Mouse (Mus musculus) brain, embryonic 18.5 days (tissue): ENCODE data around the gene Lime1.

Source experiments
- DNase-seq: peaks from one replicate; pipeline ENCODE4 v3.0.0-alpha.2; 2012; ENCODE audit warnings: low read depth, low spot score

The Lime1 gene

DNA sequence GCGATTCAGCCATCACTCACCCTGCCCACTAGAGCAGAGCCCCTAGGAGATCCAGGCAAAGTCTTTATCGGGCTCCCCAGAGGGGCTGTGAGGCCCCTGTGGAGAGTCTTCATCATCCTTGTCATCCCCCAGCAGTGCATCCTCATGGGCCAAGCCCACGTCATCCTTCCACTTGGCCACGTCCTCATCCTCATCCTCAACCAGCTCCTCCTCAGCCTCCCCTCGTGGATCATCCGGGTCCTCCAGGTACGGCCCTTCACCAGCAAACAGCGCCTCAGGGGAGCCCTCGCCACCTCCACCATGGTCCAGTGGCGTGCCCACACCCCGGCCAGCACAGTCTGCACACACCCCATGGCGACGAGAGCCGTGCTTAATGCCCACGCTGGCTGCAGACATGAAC is 11.1 kb downstream of the Lime1 start:
- DNase-seq = no peak

DNA sequence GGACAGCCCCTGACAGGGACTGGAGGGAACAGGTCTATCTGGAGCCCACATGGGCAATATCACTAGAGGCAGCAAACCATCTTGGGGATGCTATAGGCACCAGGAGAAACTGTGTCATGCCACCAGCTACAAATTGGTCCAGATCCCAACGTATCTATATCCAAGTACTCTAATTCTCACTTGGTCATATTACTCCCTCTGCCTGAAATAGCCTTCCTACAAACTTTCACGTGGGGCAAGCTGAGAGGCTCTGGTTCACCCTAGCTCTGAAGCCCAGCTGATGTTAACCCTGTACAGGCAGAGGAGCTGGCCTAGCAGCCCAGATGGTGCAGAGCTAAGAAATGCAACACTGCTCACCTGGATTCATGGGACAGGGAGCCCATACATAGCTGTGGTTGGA is 11.7 kb downstream of the Lime1 start:
- no peak for DNase-seq

DNA sequence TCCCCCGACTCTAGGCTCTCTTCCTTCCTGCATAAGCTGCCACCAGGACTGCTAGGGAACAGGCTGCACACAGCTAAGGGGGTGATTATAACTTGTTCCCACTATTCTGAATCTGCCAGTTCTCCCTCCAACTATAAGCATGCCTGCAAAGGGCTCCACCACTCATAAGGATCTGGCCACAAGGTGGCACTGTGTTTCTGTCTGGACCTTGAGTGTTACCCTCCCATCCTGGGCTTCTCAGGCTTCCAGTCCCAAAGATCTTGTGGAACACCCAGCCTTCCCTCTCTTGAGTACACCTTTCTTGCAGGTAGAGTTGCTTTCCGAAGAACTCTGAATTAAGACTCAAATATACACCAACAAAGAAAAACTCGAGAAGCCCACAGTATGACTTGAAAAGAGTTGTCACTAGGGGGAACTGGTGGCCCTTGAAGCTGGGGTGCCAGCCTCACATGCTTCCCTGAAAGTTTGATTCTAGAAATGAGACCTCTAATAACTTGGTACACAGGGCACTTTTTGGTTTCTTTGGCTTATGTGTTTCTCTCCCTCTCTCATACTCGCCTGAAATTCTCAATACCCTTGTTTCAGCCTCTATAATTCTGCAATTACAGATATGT is 12.8 kb downstream of the Lime1 start:
- peak; percentile 61 for DNase-seq

DNA sequence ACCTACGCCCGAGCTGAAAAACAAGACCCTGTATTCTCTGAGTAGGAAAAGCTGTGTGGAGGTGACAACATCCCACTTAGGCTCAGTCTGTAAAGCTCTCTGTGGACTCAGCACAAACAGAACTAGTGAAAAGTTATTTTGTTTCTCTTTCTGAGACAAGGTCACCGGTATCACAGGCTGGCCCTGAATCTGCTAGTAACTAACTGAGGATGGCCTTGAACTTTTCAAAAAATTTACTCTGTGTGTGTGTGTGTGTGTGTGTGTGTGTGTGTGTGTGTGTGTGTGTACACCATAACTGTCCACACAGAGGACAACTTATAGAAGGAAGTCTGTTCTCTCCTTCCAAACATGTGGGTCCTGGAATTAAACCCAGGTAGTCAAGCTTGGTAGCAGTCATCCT is 14.2 kb downstream of the Lime1 start:
- DNase-seq = no peak

DNA sequence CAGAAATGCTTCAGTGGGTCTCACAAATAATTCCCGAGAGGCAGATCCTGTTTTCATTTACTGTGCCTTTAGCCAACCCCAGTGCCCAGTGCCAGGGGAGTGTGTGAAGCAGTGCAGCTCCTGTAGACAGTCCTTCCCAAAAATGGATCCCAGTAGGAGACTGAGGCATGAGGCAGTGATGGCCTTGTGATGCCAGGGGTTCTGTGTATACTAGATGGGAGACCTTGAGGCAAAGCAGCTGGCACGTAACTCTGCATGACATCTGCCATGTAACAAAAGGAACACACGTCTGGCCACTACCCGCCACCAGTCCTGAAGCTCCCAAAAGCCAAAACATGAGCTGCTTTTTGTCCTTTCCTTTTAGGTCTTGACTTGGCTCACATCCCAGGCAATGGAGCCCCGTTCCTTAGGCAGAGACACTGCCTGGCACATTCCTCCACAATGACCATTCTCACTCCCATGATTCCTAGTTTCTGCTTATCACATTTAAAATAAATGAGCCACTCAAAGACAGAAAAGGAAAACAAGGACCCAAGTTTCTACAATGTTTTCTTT is 17.4 kb downstream of the Lime1 start:
- DNase-seq = no peak

DNA sequence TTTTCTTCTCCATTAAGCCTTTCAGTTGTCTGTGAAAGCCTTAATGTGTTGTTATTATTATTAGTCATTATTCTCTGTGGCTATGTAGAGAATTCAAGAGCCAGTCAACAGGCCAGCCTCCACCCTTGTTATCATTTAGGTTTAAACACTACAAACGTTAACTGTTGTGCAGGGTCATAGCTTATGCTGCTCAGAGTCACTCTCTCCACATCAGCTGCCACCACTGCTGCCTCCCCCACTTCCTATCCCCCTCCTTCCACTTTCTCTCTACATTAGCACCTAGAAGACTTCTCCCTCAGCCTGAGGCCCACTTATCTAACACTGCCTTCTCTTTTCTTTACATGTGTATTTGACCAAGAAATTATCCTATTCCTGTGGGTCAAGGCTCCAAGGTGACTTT is 21.6 kb downstream of the Lime1 start:
- no peak for DNase-seq

DNA sequence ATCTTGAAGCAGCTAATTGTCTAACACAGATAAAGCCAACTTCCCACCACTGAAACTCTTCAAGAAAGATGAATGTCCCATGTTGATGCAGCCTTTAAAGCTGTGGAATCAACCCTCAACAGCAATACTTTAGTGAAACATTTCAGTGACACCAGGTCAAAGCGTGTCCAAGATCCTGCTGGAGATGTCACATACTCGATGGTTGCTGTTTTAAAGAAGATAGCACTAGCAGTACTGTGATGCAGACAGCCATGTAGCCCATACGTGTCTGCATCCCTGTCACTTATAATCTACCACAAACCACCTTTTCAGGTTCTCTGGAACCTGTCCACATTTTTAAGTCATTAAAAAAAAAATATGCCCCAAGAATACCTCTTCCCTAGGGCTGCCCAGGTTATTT is 23.8 kb downstream of the Lime1 start:
- no peak for DNase-seq

DNA sequence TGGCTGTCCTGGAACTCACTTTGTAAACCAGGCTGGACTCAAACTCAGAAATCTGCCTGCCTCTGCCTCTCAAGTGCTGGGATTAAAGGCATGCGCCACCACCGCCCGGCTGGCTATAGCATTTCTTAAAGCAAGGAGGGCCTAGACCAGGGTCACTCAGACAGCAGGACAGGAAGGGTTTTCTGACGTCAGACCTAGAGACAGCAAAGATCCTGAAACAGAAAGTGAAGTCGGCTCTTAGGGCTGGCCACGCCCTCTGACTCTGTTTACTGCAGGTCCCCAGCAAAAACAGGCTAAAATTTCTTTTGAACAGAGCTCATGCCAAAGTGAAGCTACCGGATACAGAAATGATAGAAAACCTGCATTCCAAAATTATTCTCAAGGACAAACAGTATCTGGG is 29.8 kb downstream of the Lime1 start:
- no peak for DNase-seq

DNA sequence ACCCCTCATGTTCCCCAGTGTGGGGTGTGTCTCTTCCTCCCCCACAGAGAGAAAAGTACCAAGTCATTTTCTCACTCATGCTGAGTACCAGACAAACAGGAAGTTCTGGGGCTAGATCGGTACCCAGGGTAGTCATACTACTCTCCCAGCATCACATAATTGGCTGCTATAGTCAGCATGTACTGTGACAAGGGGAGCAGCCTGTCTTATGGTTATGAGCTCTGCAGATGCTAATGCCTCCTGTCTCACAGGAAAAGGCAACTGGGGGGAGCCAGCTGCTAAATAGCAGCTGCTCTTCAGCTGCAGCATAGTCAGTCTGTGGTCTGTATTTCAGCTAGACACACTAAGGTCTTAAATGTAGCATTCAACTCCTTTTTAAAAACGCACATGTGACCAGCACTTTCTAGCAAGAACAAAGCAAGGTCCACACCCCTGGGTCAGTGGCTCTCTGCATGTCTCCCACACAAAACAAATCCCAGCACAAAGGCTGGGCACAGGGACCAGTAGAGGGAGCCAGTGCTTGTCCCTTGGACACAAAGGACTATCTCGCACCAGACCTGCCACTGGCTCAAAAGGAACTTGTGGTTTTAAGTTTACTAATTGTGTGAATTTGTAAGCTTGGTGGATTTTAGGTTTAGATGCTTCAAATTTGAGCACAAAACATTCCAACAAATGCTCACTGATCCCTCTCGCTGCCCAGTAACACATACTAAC is 31.0 kb downstream of the Lime1 start:
- no peak for DNase-seq

DNA sequence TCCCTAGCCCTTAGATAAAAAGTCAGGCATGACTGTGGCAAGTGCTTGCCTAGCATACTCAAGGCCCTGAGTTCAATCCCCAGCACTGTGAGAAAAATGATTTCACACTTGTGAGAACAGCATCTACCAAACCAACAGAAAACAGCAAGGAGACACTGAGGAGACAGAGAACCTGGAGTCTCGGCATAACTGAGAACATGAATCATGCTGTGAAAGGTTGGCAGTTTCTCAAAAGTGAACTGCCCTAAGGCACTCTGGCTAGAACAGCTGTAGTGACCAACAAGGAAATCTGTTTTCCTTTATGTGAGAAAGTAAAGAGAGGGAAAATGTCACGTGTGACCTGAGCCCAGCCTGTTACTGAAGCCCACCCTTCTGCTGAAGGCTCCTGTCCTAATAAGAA is 33.3 kb downstream of the Lime1 start:
- DNase-seq = no peak

DNA sequence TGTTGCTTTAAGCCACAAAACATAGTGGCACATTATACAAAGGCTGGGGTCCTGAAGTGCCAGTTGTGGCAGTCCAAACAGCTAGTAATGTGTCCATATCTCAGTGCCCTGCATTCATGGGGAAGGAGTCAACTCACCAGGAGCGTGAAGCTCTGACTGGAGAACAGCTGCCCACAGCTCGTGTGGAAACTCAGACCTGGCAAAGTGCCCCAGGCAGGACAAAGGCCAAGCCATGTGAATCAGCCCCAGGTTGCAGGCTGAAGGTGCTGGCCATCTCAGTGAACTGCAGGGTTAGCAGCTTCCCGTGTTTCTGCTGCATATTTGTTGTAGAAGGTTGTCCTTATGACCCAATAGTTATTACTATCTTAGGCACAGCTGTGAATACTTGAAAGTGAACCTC is 36.1 kb downstream of the Lime1 start:
- no peak for DNase-seq

DNA sequence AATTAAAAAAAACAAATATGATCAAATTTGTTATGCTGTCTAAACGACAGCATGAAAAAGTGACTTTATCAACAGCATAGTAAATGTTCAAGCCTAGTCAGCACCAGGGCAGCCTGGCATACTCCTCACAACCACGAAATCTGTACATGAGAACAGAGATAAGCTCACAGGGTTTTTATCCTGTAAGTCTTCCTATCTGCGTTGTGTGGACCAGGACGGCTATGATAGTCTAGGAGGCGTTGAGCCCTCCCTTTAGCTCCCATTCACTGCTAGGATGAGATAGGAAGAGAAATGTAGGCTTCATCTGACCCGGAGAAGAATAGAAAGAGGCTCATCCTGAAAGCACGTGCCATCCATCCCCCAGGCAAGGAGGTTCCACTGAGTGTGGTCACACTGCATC is 39.5 kb downstream of the Lime1 start:
- no peak for DNase-seq

DNA sequence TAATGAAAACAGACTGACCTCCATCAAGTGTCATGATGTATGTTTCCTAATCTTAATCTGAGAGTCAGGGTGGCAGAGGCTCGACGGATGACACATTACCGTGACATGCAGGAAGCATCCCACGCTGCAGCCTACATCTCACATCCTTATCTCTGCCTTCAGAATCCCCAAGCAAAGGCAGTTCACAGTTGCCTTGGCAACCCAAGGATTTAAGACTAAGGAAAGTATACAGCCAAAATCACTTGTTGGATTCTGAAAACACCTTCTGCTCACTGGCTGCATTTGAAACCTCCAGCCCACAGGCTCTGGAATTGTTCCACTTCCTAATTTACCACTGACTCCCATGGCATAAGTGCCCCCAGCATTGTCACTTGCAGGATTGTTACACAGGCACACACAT is 40.5 kb downstream of the Lime1 start:
- peak; percentile 39 for DNase-seq

DNA sequence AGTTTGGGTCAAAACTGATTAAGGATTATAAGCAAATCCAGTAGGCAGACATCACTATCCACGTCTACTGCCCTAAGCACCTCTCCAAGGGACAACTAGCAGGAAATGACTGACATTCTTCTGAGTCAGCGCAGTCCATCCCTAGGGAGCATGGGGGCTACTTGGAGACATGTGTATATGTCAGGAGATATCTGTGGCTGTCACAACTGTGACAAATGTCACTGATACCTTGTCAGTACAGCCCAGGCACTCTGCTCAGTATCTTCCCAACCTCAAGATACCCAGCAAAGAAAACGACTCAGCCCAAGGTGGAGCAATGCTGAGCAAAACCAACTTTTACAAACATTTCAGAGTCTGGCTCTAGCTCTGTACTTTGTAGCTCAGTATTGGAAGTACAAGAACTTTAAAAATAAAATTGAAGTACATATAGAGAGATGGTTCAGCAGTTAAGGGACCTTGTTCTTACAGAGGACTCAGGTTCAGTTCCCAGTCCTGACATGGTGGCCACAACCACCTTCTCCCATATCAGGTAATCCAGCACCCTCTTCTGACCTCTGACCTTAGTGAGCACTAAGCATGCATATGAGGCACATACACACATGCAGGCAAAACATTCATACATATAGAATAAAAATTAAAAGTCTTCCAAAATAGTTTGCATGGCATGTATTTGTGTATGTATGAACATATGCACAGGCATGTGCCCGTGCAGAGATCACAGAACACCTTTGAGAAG is 41.2 kb downstream of the Lime1 start:
- no peak for DNase-seq

DNA sequence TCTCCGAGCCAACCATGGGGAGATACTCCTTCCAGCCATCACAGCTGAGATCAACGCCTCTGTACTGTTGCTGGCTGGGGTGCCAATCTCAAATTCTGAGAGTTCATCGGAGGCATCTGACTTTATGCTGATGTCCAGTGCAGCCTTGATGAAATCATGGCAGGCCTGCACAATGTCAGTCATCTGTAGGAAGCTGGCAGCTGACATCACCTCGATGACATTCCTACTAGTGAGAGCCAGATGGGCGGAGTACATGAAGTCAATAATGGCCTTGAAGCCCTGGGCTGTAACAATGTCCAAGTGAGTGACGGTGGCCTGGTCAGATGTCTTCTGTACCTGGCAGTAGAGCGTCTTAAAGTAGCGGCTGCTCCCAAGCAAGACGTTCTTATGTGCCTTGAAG is 44.0 kb downstream of the Lime1 start:
- no peak for DNase-seq
